Mouse (Mus musculus): ENCODE measurements around the gene S100a13. TPM values are rescaled to one million over a fixed set of nuclear protein-coding genes. Genes with fewer than 3 reads are reported as not detected.

Gene S100a13
- total RNA-seq, 2 experiments from 2014 or later: 12.9 to 15.4 TPM

GRCm38 (mm10) chr3:90537141-90537904 is 23.1 kb downstream of the S100a13 start, which contains the start of gene S100a16:
Gene S100a16, plus strand, starts transcription at chr3:90537254.
- DNase-seq: peak; percentile 89
- intact Hi-C loops (cut with DNase I; ENCODE audit: low total_unique reads): no loop called here

- intact Hi-C loops (cut with DNase I; ENCODE audit: low total_unique reads): no loop called here
- no peak for DNase-seq
Observed at GRCm38 (mm10) chr3:90537905-90538296, 23.7 kb downstream of the S100a13 start.

- DNase-seq: no peak
Observed at GRCm38 (mm10) chr3:90540904-90541303, 26.7 kb downstream of the S100a13 start.

GRCm38 (mm10) chr3:90549676-90550420 is 35.6 kb downstream of the S100a13 start:
- no peak for DNase-seq
- intact Hi-C loops (cut with DNase I; ENCODE audit: low total_unique reads): no loop called here

More at GRCm38 (mm10) chr3:90540904-90541303, 26.7 kb downstream of the S100a13 start:
- intact Hi-C loops (cut with DNase I; ENCODE audit: low total_unique reads): no loop called here

GRCm38 (mm10) chr3:90550421-90550790 is 36.2 kb downstream of the S100a13 start:
- DNase-seq: no peak

GRCm38 (mm10) chr3:90552231-90552630 is 38.0 kb downstream of the S100a13 start:
- DNase-seq: no peak

More at GRCm38 (mm10) chr3:90550421-90550790, 36.2 kb downstream of the S100a13 start:
- intact Hi-C loops (cut with DNase I; ENCODE audit: low total_unique reads): no loop called here

GRCm38 (mm10) chr3:90555954-90556353 is 41.7 kb downstream of the S100a13 start:
- intact Hi-C loops (cut with DNase I; ENCODE audit: low total_unique reads): no loop called here
- peak; percentile 56 for DNase-seq

More at GRCm38 (mm10) chr3:90552231-90552630, 38.0 kb downstream of the S100a13 start:
- intact Hi-C loops (cut with DNase I; ENCODE audit: low total_unique reads): no loop called here

GRCm38 (mm10) chr3:90560008-90560628 is 45.9 kb downstream of the S100a13 start, which contains the start of gene S100a3:
Gene S100a3, plus strand, starts transcription at chr3:90560578.
- intact Hi-C loops (cut with DNase I; ENCODE audit: low total_unique reads): no loop called here
- no peak for DNase-seq

Other genes starting within 250 kb of the S100a13 start
- gene Dennd4b, start 249.2 kb upstream of the S100a13 start, total RNA-seq (2021): 10 to 100 TPM; 44.8 to 45.3 TPM
- gene Gatad2b, start 221.3 kb upstream of the S100a13 start, total RNA-seq (2021): 10 to 100 TPM; 41.5 to 43.2 TPM
- 1 to 10 TPM; 1.9 to 2.3 TPM for gene Slc27a3, start 124.5 kb upstream of the S100a13 start, total RNA-seq (2021)
- gene Ints3, start 80.8 kb upstream of the S100a13 start, total RNA-seq (2021): 10 to 100 TPM; 15.7 to 17.7 TPM
- 10 to 100 TPM; 14.9 to 15.6 TPM for gene Npr1, start 48.6 kb upstream of the S100a13 start, total RNA-seq (2021)
- 10 to 100 TPM; 32.6 to 35.9 TPM for gene Ilf2, start 38.3 kb upstream of the S100a13 start, total RNA-seq (2021)
- 10 to 100 TPM; 57.3 to 59.6 TPM for gene Snapin, start 23.4 kb upstream of the S100a13 start, total RNA-seq (2021)
- gene Chtop, start 4.9 kb upstream of the S100a13 start, total RNA-seq (2021): 100 to 1,000 TPM in 1 of 2 experiments, 10 to 100 TPM in 1; 83.3 to 100 TPM
- gene S100a1, start within 50 bp of the S100a13 start, total RNA-seq (2021): 10 to 100 TPM; 53.1 to 61.0 TPM
- gene S100a14, start 12.4 kb downstream of the S100a13 start, total RNA-seq (2021): not detected
- 100 to 1,000 TPM in 1 of 2 experiments, 10 to 100 TPM in 1; 79.5 to 106 TPM for gene S100a16, start 22.8 kb downstream of the S100a13 start, total RNA-seq (2021)
- under 1 TPM in 1 of 2 experiments, not detected in 1; 0.45 TPM for gene S100a3, start 46.1 kb downstream of the S100a13 start, total RNA-seq (2021)
- not detected for gene S100a2, start 75.8 kb downstream of the S100a13 start, total RNA-seq (2021)
- not detected for gene Gm42674, start 87.5 kb downstream of the S100a13 start, total RNA-seq (2021)
- gene S100a4, start 89.3 kb downstream of the S100a13 start, total RNA-seq (2021): 10 to 100 TPM; 11.1 to 16.5 TPM
- gene S100a5, start 94.1 kb downstream of the S100a13 start, total RNA-seq (2021): not detected
- gene S100a6, start 98.4 kb downstream of the S100a13 start, total RNA-seq (2021): 10 to 100 TPM; 69.9 to 95.9 TPM
- gene S100a7a, start 139.6 kb downstream of the S100a13 start, total RNA-seq (2021): under 1 TPM in 1 of 2 experiments, not detected in 1; 0.16 TPM
- gene S100a8, start 154.5 kb downstream of the S100a13 start, total RNA-seq (2021): under 1 TPM in 1 of 2 experiments, not detected in 1; 0.71 TPM
- under 1 TPM in 1 of 2 experiments, not detected in 1; 0.76 TPM for gene S100a9, start 181.3 kb downstream of the S100a13 start, total RNA-seq (2021)
- not detected for gene Pglyrp4, start 212.5 kb downstream of the S100a13 start, total RNA-seq (2021)

Data from gastrocnemius, postnatal 14 days (tissue).